Mouse (Mus musculus): ENCODE measurements around the gene Piwil1. TPM values are rescaled to one million over a fixed set of nuclear protein-coding genes. Genes with fewer than 3 reads are reported as not detected.
"Not testable (repeated sequence)": the region's sequence is repeated elsewhere in the genome, so short reads cannot be mapped to it uniquely, and the experiment has no call there.

Piwil1 gene
- total RNA-seq, 2 experiments from 2014 or later = not detected

- ATAC-seq (ENCODE audit: poor library complexity, severe bottlenecking) = no peak
Measured at GRCm38 (mm10) chr5:128708929-128709328, 6.6 kb downstream of the Piwil1 start.

DNA sequence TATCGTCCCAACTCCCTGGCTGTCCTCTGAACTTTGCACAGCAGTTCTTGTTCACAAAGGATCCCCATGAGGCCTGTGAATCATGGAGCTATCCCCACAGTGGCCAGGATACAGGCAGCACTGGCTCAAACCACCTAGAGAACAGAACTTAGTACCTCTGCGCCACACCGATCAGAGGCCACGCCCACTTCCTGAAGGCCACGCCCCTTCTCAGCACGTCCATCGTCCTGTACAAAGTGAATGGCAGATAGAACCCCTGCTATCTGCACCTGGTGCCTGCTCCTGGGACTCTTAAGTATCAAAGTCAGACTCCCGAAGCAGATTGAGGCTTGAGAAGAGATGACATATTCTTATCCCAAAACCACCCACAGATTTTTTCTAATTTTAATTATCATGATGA is 8.3 kb downstream of the Piwil1 start:
- ATAC-seq (ENCODE audit: poor library complexity, severe bottlenecking) = no peak

DNA sequence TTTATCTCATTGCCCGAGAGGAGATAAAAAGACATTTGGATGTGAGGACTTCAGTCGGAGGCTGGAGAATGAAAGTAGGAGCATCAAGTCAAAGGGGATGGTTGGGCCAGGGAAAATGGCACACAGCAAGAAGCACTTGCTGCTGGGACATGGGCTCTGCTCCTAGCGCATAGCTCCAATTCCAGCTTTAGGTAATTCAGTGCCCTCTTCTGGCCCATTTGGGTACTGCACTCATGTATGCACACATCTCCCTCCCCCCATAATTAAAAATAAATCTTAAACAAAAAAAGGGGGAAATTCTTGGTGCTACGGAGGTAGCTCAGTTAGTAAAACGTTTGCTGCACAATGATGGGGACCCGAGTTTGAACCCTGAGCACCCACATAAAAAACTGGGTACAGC is 9.5 kb downstream of the Piwil1 start:
- ATAC-seq (ENCODE audit: poor library complexity, severe bottlenecking) = no peak

GRCm38 (mm10) chr5:128715171-128715570 is 12.8 kb downstream of the Piwil1 start:
- ATAC-seq (ENCODE audit: poor library complexity, severe bottlenecking) = no peak

GRCm38 (mm10) chr5:128720461-128720860 is 18.1 kb downstream of the Piwil1 start:
- not testable (repeated sequence) for ATAC-seq (ENCODE audit: poor library complexity, severe bottlenecking)

GRCm38 (mm10) chr5:128729341-128729740 is 27.0 kb downstream of the Piwil1 start:
- no peak for ATAC-seq (ENCODE audit: poor library complexity, severe bottlenecking)

DNA sequence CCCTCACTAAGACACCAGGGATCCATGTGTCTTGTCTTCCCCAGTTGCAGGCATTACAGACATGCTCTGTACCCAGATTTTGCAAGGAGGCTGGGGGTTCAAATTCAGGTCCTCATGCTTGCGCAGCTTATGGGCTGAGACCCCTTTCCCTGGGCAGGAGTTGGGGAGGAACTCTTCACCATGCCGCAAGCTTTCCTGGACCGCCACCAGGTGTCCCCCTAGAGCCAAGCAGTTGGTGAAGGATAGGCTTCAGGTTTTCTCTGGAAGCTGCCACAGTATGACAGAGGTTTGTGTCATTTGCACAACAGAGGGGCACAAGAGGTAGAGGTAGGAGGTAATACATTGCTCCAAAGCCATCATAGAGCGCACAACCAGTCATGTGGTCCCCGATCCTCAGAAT is 28.3 kb downstream of the Piwil1 start:
- ATAC-seq (ENCODE audit: poor library complexity, severe bottlenecking) = no peak

DNA sequence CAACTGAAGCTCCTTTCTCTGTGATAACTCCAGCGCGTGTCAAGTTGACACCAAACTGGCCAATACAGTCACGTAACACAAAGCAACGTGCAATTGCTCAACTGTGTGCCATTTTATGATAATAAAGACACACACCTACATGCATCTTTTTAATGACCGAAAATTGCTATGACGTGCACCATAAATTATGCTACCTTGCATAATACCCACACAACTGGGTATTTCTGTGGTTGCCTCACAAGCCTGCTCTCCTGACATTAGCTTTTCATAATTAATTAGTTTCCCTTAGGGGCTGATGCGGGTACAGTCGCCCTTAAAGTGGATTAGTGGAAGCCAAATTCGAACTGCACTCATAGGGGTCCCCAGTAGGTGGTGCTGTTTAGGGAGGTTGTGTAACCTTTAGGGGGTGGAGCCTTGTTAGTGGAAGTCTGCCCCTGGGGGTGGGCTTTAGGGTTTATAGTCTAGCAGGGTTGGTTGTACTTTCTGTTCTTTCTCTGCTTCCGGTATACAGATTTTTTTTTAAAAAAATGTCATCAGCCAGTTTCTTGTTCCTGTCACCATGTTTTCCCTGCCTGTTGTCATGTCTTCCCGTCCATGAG is 30.2 kb downstream of the Piwil1 start:
- ATAC-seq (ENCODE audit: poor library complexity, severe bottlenecking) = no peak

DNA sequence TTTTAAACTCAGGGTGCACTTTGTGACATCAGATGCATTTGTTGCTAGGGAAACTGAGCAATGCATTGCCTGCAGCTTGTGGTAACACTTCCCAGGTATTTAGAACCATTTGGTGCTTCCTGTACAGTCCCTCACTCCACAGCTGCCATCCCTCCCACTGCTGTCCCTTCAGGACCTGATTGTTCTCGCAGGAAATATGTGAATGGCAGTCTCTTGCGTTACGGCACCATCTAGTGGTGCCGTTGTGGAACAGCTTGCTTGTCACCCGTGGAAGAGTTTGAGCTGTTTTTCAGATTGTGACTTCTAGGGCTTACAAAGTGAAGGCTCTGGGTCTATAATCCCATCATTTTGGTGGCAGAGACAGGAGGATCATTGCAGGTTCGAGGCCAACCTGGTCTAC is 31.6 kb downstream of the Piwil1 start:
- peak; percentile 54 for ATAC-seq (ENCODE audit: poor library complexity, severe bottlenecking)

- ATAC-seq (ENCODE audit: poor library complexity, severe bottlenecking) = no peak
Measured at GRCm38 (mm10) chr5:128735921-128736320, 33.6 kb downstream of the Piwil1 start.

DNA sequence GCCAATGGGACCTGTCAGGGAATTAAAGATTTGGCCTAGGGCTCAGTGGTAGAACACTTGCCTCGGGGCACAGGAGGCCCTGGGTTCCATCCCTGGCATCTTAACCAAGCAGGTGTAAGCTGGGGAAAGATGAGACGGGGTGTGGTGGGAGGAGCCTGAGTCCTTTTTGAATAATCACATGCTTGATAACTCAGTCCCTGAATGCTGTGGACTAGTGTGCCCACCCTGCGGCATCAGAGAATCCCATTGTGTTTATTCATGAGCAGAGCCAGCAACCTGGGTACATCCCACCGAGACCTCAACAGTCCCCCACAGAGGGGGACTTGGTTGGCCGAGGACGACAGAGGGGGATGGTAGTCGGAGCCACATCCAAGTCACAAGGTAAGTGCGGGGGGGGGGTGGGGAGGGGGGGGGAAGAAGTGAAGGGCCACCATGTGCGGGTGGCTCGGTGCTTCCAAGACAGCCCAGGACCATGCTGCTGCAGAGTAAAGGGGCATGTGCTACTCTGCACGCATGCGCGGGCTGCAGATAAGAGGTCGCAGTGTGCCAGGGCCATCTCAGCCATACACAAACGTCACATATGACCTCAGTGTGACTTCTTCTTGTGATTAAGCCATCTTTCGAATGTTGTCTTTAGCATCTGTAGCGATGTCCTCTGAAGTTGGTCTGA is 37.0 kb downstream of the Piwil1 start:
- no peak for ATAC-seq (ENCODE audit: poor library complexity, severe bottlenecking)

- no peak for ATAC-seq (ENCODE audit: poor library complexity, severe bottlenecking)
Measured at GRCm38 (mm10) chr5:128739838-128740171, 37.5 kb downstream of the Piwil1 start.

- ATAC-seq (ENCODE audit: poor library complexity, severe bottlenecking) = no peak
Measured at GRCm38 (mm10) chr5:128744351-128744750, 42.0 kb downstream of the Piwil1 start.

DNA sequence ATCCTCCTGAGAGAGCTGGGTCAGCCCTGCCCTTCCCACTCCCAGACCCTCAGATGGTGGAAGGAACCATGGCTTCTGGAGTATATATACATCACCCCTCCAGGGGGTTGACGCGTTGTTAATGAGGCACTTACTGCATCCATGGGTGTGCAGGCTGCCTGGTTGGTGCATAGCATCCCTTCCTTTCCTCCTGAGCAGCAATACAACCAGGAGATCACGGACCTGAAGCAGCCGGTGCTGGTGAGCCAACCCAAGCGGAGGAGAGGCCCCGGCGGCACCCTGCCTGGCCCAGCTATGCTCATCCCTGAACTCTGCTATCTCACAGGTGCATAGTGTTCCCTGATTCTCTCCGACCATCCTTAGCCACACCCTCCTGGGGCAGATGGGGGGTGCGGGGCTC is 42.9 kb downstream of the Piwil1 start:
- no peak for ATAC-seq (ENCODE audit: poor library complexity, severe bottlenecking)

DNA sequence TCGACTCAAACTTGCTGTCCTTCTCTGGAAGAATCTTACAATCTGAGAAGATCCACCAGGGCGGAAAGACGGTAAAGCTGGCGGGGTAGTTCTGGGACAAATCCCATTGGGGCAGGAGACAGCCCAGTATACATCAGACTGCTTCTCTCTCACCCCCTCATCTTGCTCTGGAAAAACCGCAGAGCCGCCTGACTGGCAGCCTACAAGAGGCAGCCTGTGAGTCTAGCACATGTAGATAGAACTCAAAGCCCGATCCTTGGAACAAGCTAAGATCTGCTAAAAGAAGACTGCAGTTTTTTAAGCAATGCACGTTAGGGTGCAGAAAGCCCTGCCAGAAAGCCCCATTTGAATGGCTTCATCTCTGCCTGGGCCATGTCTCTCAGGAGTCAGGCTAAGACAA is 43.9 kb downstream of the Piwil1 start:
- no peak for ATAC-seq (ENCODE audit: poor library complexity, severe bottlenecking)

- no peak for ATAC-seq (ENCODE audit: poor library complexity, severe bottlenecking)
Measured at GRCm38 (mm10) chr5:128761118-128761517, 58.8 kb downstream of the Piwil1 start.

DNA sequence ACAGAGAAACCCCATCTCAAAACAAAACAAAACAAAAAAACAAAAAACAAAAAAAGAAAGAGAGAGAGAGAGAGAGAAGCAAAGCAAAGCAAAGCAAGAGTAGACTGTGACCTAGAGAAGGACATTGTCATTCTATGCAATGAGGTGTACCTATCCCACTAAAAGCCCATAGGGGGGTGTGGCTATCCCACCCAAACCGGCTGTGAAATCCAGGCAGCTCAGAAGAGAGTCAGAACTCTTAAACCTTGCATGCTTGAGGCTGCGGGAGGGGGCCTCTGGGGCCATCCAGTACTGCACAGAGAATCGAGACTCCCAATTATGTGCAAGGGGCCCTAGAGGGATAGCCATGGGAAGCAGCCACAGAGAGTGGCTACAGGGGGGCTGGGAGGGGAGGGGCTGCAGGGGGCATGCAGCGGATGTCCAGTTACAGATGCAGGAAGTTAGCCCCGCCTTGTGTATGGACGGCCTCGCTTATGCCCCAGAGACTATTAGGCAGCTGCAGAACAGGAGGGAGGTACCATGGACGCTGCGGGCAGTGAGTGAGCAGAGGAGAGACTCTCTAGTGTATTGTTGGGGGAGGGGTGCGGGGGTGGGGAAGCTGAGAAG is 66.8 kb downstream of the Piwil1 start:
- ATAC-seq (ENCODE audit: poor library complexity, severe bottlenecking) = no peak

DNA sequence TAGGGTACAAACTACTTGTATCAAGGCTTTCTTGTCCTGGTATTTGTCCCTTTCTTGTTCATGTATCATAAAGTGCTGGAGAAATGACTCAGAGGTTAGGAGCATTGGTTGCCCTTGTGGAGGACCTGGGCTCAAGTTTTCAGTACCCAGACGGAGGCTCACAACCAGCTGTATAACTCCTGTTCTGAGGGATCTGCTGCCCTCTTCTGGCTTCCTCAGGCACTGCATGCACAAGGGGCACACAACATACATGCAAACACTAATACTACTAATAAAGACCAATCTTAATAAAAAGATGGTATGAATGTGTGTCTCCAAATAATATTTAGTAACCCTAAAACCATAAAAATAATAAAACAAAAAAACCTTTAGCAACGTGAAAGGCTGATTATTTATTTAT is 74.1 kb downstream of the Piwil1 start:
- ATAC-seq (ENCODE audit: poor library complexity, severe bottlenecking) = no peak

DNA sequence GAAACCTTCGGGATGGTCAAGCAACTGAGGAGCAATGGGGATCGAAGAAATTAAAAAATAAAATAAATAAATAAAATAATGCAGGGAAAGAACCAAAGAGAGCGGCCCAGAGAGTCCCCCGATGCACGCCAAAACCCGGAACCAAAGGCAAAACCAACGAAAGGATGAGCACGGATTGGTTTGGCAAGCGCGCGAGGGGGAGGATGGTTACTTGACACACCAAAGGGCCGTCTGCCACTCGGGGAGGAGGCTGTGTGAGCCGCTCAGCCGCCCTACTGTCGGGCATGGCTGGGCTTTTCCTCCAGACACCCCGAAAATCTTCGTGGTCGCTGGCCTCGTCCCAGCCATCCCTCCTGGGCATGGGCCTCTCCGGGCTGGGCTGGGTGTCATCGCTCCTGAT is 79.3 kb downstream of the Piwil1 start:
- no peak for ATAC-seq (ENCODE audit: poor library complexity, severe bottlenecking)

- no peak for ATAC-seq (ENCODE audit: poor library complexity, severe bottlenecking)
Measured at GRCm38 (mm10) chr5:128800592-128800991, 98.3 kb downstream of the Piwil1 start.

Measured in megakaryocyte, adult 5-6 weeks (primary cell).